Mouse (Mus musculus) cerebellum, postnatal 25 days (tissue): ENCODE measurements around the gene Casc1.
A peak's percentile ranks its signal among the peaks of the same experiment; 100 is the strongest.

ENCODE experiments used
- DNase-seq, 2 experiments: peaks; one replicate each; pipeline ENCODE4 v3.0.0; 2021; ENCODE audit warnings: mixed read lengths in 2 of 2

The Casc1 gene

DNA sequence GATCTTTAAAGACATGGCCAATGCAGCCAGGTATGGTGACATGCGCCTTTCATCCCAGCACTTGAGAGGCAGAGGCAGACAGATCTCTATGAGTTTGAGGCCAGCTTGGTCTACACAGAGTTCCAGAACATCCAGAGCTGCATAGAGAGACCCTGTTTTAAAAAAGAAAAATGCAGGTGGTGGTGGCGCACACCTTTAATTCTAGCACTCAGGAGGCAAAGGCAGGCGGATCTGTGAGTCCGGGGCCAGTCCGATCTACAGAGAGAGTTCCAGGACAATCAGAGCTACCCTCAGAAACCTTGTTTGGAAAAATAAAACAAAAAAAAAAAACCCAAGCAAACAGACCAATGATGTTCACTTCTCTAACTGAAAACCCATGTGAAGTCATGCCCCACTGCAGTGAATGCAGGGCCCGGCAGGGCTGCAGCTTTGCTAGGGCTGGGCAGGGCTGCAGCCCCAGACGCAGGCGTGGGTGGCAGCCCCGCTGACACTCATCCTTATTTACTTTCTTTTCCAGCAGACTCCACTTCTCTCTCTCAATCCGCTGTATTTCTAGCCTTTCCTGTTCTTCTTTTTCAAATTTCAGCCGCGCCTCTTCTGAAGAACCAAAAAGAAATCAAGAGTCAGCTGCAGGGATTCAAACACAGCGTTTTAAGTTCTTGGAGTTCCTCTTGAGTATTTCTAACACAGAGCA, 8.2 kb downstream of the Casc1 start:
- DNase-seq, result no peak

DNA sequence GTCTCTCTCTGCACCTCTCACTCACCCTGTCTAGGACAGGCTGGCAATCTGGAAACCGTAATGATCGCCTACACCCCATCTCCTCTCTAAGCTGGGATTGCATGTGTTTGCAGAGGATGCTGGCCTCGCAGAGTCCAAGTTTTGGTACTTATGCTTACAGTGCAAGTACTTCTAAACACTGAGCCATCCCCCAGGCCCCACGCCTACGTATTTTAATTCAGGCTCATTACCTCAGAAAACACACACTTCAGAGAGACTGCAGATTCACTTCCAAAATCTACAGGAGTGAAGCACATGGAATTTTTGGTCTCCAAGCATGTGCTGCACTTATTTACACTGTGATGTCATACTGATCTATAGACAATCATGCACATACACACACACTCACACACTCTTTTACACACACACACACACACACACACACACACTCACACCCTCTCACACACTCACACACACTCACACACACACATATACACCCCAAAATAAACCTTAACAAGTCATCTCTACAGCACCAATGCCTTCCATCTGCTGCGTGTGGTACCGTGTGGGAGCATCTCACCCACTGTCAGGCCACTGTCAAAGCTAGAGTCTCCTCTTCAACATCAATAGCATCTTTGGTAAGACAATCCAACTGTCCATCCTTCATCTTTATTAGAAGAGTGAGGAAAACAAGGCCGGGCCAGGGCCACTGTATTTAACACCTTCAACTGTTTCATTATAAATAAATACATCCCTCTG, 12.7 kb downstream of the Casc1 start:
- DNase-seq, result no peak

DNA sequence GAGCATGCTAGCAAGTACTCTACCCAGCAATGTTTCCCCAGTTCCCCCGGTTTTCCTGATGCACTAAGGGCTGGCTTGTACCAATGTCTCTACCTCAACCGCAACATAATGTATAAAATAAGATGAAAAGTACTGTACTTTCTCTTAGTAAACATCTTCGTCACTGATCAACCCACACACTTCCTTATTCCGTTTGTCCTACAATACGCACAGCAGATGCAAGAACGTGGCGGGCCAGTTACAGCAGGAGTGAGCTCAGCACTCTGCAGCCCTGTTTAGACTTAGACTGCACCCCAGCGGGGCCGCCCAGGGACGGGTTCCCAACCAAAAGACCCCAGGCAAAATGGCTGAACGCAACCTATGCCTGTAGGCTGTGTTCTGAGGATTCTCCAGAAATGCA, 17.4 kb downstream of the Casc1 start:
- no peak for DNase-seq

DNA sequence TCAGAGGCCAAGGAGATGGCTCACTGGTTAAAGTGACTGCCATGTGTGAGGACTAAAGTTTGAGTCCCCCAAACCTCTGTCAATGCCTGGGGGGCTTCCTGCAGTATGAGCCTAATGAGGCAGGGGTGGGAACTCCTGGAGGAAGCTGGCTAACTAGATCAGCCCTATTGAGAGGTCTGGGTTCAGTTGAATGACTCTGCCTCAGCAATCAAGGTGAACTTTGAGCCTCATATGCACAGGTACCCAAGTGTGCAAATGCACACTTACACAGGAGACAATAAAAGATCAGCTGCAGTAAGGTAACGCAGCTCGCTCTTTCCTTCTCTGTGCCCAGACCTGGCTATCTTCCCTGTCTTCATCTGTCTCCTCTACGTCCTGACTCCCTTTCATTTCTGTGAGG, 17.8 kb downstream of the Casc1 start:
- no peak for DNase-seq

DNA sequence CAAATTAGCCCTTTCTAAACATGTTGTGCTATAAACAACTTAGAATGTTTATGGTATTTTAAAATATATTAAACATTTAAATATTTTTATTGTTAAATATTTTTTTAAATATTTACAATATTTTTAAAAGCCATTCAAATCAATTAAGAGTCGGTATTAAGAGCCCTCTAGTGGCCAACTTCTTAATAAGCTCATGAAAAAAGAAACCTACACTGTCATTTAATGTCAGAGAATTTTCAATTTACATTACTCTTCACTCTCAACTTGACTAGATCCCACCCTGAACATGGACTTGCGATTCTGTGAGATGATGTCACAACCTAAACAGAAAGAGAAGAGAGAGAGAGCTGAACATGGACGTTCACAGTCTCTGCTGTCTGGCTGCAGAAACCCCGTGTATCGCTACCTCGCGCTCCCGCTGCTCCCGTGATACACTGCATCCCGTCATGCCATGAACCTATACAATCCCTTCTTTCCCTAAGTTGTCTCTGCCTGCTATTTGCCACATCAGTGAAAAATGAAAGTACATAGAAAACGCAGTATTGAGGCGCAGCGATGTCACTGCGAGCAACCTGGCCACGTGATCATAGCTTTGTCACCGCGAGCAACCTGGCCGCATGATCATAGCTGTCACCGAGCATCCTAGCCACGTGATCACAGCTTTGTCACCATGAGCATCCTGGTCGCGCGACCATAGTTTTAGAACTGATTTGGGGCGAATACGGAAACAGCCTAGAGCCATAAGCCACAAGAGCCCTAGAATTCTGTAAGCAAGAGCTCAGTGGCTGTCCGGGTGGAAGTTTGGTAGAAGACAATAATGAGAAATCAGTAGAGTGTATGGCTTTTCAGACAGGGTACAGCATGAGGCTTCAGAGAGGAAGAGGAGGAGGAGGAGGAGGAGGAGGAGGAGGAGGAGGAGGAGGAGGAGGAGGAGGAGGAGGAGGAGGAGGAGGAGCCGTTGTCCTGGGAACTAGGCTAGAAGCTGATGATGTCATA, 23.4 kb downstream of the Casc1 start:
- peak; percentile 50 to 52 for DNase-seq

DNA sequence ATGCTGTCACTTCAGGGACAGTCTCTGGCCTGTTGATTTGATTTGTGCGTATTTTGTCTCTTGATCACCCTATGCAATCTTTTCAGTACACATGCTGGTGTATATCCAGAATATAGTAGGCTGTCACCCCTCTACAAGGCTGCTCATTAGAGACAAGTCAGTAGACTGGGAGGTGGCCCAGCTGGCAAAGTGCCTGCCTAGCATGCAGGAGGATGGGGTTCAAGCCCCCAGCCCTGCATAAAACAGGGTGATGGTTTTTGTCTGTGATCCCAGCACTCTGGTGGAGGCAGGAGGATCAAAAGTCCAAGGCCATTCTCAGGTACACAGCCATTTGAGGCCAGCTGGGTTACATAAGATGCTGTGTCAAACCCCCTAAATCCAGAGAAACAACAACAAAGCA, 24.7 kb downstream of the Casc1 start:
- DNase-seq, result peak in 1 of 2 experiments; percentile 18

DNA sequence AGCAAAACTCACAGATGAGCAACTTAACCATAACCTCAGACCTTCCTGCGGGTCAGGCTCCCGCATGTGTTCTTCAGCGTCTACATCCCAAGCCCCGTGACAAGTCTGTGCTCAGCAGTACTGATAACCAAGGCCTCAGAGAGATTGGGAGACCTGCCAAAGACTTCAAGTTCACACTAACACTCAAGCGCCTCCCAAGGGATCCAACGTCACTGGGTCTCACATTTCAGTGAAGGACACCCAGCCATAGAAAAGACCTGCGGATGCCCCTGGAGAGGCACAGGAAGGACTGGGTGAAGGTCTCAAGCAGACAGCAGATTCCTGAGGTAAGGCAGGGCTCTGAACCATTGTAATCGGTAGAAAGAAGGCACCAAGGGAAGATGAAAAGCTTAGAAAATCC, 28.8 kb downstream of the Casc1 start:
- DNase-seq, result no peak

DNA sequence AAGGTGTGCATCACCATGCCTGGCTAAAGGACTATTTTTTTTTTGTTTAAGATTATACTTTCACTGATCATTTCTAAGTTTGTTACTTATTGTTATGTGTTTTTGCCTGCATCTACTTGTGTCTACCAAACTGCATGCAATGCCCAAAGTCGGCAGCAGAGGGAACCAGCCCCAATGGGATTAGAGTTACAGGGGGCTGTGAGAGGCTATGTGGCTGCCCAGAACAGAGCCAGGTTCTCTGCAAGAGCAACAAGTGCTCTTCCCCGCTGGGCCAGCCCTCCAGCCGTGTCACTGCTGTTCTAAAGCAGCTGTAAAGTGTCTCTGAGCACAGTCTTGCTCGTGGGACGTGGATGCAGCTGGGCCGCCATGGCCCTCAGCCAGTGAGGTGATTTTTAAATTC, 31.1 kb downstream of the Casc1 start:
- peak; percentile 30 to 61 for DNase-seq

DNA sequence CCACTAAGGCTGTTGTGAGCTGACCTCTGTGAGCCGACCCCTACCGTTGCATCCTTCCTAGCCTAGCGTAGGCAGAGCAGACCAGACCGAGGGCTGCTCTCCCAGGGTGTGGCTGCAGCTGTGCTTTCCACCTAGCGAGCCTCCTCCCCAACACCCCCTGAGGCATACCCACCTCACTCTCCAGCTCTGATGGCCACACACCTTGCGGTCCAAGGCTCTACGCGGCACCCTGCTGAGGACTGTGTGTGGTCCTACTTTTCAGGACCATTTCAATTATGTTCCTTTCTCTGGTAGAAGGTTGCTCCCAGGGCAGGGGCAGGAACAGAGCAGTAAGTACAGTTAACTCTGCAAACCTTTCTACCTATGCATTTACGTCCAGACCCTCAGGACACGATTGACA, 34.3 kb downstream of the Casc1 start:
- no peak for DNase-seq

DNA sequence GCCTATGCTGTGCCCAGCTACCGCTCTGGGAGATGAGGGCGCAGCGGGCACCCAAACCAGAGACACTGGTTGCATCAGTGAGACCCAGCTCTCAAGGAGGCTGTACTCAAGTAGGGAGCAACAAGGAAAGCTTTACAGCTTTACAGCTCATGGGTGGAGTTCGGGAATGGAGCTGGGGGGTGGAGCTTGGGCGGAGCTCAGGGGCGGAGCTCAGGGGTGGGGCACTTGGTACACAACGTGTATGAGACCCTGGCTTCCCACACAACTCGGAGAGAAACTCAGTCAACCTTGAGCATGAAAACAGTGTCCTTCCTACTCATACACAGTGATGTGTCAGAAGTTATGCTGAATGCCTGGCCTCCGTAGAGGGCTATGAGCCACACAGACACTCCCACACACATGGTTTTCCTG, 35.2 kb downstream of the Casc1 start:
- no peak for DNase-seq

DNA sequence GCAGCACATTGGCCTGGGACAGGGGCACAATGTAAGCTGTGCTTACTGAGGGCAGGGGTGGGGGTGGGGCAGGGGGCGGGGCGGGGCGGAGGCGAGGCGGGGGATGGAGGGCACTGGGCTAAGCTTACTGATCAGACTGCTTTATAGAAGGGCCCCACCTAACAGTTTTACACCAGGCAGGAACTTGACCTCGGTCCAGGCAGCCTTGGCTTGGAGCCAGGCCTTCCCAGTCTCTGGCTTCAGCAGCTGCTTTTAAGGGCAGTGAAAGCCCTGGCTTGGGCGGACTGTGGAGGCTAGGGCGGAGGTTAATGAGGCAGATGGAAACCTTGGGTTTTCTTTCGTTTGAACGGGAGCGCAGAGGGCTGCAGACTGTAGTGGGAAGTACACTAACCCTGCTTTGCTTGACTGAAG, 37.0 kb downstream of the Casc1 start:
- DNase-seq, result peak; percentile 22 to 62

DNA sequence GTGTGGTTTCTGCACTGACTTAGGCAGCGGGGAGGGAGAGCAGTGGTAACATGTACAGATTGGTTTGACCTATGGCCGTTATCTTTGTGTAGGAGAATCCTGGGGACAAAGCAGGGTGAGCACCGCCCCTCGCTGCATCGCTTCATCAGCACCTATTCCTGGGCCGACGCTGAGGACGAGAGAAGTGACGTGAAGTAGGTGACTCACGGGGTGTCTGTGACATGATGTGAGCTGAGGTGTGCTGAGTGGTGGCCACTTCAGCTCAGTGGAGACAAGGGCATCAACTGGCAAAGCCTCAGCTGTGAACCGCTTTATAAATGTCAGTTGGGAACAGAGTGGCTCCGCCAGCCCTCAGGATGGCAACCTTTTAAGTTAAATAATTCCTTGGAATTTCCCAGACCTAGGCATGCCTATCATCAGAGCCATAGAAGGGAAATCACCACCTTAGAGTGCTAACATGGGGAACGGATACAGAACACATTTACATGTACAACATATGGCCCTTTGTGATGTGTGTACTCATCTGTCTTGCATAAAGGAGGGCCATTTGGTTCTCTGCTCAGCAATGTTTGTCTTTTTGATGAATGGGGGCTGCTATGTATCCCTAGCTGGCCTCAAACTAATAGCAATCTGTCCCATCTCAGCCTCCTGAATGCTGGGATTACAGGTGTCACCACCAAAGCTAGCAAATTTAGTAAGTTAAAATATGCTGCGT, 38.8 kb downstream of the Casc1 start:
- no peak for DNase-seq

DNA sequence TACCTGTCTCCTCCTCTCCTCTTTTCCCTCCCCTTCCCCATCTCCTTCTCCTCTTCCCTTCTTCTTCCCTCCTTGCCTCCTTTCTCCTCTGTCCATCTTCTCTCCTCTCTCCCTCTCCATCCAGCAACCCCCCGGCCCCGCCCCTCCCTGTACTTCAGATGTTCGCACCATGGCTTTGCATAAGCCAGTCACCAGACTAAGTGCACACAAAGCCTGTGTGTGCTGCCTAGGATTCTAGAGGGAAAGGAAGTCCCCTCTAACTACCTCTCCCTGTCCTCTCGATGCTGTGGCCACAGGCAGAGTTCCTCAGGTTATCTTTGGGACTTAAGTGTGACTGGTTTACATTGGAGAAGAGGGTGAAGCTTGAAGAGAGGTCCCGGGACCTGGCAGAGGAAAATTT, 50.2 kb downstream of the Casc1 start:
- DNase-seq, result no peak

DNA sequence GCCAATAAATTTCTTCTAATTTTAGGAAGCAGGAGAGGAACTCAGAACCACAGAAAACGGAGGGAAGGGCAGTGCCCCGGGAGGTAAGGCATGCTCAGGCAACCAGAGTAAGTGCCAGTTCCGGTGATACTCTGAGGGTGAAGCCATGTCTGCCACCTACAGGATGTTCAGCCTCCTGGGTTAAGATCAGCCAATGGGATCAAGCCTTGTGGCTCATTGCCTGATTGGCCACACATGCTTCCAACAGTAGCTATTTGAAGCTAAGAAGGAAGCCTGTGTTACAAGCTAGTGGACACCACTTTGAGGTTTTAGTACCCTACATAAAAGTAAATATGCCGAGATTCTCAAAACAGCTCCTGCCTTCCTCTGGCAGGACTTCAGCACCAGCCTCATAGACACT, 52.2 kb downstream of the Casc1 start:
- DNase-seq, result no peak

DNA sequence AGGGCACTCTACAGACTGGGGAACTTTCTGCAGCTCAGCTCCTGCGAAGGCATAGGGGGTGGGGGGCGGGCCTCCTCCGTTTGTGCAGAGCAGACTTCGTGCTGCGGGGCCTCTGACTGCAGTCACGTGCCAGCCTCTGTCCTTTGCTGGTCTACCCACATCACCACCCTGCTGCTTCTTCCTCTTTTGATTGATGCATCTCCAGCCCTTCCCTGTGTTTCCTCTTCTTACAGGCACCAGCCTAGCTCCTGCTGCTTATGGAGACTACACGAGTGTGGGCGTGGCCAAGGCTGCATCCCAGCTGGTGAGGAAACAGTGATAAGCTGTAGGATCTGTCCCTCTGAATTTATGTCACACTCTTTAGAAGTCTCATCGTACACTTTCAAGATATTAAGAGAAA, 61.8 kb downstream of the Casc1 start:
- DNase-seq, result no peak

DNA sequence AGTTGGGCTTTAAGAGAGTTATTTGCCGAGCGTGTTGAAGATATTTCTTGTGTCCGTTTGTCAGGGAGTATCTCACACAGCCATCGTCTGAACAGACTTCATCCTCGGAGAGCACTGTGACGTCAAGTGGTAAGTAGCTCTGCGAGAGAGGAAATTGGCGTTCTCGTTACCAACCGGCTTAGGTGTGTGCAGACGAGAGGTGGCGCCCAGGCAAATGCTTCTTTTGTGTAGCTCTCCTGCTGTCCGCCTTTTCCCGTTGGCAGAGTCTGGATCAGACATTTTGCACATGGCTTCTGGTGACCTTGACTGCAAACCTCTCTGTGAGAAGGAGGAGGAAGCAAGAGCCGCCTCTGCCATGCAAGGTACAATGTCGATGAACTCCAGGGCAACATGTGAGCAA, 63.1 kb downstream of the Casc1 start:
- no peak for DNase-seq

DNA sequence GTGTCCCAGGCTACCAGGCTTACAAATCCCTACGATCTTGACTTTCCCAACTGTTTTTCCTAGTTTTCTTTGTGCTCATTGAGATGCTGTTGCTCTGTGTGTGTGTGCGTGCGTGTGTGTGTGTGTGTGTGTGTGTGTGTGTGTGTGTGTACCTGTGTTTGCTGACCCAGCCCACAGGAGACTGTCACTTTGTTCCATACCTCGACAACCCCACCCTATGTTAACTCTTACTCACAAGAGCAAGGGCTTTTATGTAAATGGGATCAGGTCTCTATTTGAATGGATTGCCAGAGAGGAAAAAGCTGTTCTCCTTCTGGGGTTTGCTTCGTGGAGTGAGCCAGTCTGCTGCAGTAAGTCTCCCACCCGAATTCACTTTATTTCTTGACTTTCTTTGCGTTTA, 65.6 kb downstream of the Casc1 start:
- no peak for DNase-seq

DNA sequence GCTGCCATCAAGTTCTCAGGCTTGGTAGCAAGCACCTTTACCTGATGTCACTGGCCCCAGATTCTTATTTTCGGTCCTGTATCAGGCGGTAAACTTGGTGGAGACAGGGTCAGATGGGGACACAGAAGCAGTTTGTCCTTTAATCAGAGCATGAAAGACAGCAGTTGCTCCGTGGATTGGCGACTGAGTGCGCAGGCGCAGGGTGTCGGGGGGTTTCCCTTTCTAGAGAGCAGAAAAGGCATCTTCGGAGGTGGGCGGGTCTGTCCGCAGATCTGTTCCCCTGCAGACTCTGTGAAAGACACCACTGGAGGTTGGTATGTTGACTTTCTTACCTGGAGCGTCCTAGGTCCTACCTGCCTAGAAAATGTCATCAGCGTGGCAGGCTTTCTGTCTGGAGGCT, 69.0 kb downstream of the Casc1 start:
- no peak for DNase-seq

DNA sequence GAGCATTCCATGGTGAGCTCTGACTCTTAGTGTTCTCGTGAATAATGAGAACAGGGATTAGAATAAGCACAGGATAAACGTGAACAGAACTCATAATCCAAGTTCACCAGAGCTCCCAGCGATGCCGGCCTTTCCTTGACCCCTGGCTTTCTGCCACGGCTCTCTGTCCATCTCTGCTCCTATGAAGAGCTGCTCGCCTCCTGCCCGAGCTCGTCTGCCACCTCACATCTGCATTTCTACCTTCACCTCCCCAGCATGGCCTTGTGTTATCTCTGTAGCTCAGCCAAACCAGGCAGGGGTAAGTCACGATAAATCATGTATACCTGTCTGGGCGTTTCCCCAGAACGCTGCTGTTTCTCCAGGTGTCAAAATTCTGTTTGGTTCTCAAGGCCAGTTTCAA, 70.1 kb downstream of the Casc1 start:
- no peak for DNase-seq

DNA sequence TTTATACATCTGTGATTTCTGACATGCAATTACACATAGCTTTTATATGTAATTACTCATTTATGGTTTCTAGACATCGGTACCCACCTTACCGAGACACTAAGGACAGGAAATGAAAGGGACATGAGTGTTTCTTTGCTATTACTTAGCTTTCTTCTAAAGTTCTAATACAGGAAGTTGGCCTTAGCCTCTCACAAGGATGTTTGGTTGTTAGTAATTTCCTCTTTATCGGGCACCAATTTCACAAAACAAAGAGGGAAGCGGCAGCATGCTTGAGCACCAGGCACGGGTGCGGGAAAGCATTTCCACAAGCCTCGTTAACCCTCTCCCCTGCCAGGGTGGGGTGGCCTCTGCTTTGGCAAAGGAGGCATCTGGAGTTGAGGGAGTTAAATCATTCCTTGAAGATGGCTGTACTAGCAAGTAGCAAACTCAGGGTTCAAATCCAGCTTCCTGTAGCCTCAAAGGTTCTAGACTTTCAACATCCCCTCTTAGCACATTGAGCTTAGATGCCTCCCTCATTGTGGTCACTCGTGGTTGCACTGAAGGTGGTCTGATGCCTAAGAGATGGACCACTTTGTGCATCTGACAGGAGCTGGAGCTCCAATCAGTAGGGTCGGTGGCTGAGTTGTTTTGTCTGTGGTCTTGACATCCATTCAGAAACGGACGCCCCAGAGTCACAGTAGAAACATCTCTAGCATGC, 70.9 kb downstream of the Casc1 start:
- no peak for DNase-seq

DNA sequence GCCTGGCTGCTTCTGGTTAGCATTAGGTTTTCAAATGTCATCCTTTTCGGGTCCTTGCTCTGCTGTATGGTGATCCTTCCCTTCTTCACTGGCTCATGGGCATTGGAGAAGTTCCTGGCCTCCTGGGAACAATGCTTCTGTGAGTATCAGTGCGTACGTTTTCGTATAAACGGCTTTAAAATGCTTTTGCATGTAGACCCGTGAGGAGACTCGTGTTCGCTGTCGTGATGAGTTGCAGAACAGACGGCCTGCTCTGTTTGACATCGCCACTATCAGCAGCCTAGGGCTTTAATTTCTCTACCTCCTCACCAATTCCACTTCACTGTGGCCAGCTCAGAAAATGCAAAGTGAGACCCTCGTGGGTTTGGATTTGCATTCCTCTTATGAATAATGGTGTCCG, 71.6 kb downstream of the Casc1 start:
- DNase-seq, result no peak

DNA sequence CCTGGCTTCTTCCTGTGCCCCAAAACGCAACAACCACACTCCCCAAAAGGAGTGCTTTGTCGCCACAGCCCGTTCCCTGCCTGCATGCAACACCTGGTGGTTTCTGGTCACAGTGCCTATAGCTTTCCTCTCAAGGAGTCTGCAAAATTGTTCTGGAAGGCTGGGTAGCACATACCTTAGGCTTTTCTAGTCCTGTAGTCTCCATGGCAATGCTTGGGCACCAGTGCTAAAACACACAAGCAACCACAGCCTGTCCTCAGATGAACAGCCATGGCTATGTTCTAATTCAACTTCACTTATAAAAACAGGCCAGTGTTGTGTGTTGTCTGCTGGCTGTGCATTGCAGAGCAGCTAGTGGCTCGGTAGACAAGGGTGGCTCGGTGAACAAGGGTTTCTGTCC, 74.0 kb downstream of the Casc1 start:
- no peak for DNase-seq
